Mouse (Mus musculus): ENCODE data around the gene Nipa2. TPM values are rescaled to one million over a fixed set of nuclear protein-coding genes. Genes with fewer than 3 reads are reported as not detected.

The Nipa2 gene
- total RNA-seq (2015; ENCODE audit: low replicate concordance), result 27.9 and 35.1 TPM in 2 replicates
- 22.0 and 30.4 TPM in 2 replicates for total RNA-seq (2017; ENCODE audit: low replicate concordance)

DNA sequence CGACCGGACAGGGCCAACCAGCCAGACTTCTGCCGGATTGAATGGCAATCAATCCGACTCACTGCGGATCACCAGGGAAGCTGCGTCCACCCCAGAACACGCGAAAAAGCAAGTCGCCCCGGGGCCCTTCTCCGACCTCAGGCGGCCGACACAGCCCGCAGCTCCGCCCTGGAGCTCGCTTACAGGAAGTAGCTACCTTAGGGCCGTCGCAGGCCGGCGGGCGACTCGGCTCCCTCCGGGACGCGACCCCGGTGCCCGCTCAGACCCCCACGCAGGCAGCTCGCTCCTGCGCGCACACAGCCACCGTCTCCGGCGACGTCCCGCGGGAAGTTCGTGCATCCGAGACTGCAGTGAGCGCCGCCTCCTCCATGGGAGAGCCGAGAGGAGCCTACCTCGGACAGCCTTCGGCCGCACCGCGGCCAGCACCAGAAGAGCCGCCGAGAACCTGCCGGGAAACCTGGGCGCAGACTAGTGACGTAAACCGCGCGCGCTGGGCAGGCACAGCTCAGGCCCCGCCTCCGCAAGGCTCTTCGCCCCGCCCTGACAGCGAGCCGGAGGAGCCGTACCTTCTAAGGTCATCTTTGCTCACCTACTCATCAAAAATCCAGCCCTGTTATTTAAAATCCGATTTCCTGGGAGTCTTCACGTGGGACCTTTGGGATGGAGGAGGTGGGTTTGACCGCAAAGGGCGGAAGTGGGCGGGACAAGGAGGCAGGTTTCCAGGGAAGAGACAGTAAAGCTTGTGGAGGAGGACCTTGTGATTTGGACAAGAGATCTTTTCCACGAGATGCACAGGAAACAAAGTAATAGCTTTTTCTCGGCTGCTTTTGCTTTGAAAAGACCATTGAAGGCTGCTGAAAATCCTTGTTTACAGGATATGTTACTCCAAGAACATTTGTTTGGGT, at the start of gene Nipa2:
Nipa2 (minus strand) TSS at position 473 of the 905 bp plus-strand sequence.
- ATAC-seq (replicated peaks; ENCODE audit: low FRiP score, poor library complexity, severe bottlenecking), result peak; percentile 97

DNA sequence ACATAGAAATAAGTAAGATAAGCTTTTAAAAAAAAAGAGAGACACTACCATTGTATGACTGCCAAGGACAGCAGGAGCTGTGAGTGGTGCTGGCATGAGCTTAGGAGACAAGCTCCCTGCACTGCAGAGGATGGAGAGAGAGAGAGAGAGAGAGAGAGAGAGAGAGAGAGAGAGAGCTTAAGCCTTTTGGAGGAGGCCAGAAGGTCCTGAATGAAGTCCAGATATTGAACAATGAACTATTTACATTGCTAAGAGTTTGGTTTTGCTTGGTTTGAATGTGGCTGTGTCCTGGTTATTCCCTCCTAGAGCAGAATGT, 48.7 kb upstream of the Nipa2 start:
- no peak for ATAC-seq (replicated peaks; ENCODE audit: low FRiP score, poor library complexity, severe bottlenecking)

DNA sequence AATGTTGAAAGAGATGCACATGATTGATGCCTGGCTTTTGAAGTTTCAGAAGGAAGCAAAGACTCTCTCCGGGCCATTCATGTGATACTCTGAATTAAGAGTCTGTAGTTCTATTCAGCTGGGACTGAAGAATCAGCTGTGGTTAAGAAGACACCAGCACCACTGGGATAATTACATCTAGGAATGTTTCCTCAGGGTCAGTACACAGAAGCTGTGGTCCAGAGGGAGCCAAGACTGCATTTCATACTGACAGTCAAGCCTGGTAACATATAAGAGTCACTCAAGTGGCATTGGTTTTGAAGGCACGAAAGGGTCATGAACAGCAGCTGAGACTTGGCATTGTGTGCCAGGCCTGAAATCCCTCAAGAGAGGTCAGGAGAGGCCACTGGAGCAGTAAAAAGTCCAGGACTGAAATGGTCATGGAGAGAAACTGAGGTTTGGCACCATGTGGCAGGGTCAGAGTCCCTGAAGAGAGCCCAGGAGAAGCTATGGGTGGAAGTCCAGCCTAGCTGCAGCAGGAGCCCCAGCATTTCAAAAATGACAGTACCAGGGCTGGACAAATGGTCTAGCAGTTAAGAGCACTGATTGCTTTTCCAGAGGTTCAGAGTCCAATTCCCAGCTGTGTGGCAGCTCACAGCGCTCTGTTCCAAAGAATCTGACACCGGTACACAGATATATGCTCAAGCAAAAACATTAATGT, 48.2 kb upstream of the Nipa2 start:
- ATAC-seq (replicated peaks; ENCODE audit: low FRiP score, poor library complexity, severe bottlenecking), result no peak

DNA sequence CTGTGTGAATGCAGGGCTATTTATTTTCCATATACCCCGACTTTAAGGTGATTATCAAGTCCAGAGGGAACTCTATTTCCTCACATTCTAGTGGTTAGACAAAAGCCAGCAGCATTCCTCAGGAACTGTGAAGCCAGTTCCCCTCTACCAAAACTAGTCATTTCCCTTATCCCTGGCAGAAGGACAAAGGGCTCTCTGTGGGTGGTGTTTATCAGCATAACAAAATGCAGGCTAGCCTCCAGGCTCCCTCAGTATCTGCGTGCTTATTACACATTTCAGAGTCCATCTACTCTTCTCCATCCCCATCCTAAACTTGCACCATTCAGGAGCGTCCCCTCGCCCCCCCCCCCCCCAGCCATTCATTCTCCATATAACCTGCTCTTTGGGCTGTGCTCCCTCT, 36.7 kb upstream of the Nipa2 start:
- no peak for ATAC-seq (replicated peaks; ENCODE audit: low FRiP score, poor library complexity, severe bottlenecking)

DNA sequence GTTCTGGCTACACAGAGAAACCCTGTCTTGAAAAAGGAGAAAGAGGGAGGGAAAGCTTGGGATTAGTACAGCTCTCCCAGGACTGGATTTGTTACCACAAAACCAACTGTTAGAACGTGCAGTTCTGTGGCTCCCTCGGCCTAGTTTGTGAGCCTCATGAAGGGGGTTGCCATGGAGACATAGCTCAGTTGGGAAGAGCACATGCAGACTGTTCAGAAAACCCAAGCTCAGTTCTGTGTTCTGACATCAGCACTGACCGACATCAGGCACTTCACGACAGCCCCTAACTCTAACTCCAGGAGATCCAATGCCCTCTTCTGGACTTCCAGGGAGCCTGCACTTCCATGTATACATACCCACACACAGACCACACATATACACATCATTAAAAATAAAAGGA, 32.7 kb upstream of the Nipa2 start:
- no peak for ATAC-seq (replicated peaks; ENCODE audit: low FRiP score, poor library complexity, severe bottlenecking)

DNA sequence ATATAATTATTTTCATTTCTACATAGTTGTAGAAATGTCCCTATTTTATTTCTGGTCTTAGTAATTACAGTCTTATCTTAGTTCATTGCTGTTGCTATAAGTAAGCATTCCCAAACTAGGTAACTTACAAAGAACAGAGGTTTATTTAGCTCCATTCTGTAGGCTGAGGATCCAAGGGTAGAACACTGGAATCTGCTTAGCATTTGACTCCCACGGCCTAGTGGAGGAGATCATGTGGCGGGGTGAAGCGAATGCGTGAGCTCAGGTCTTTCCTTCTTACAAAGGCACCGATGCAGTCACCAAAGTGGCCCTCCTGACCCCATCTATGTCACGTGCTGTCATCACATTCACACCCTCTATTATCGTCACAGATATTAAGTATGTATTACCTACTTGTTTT, 29.6 kb upstream of the Nipa2 start:
- ATAC-seq (replicated peaks; ENCODE audit: low FRiP score, poor library complexity, severe bottlenecking), result no peak

DNA sequence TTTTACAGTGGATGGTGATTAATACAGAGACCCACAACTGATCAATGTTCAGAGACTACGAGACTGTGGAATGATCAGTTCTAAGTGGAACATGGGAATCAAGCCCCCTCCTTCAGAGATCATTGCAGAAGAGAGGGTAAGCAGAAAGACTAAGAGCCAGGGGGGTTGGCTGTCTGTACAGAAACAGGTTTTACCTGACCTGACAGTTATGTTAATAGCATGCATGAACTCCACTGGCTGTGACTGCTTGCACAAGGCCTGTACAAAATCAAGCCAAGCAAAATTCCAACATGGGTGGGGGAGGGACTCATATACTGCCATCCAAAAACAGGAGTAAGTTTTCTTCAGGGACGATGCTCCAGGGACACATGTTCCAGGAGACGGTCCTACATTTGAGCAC, 28.9 kb upstream of the Nipa2 start:
- no peak for ATAC-seq (replicated peaks; ENCODE audit: low FRiP score, poor library complexity, severe bottlenecking)

DNA sequence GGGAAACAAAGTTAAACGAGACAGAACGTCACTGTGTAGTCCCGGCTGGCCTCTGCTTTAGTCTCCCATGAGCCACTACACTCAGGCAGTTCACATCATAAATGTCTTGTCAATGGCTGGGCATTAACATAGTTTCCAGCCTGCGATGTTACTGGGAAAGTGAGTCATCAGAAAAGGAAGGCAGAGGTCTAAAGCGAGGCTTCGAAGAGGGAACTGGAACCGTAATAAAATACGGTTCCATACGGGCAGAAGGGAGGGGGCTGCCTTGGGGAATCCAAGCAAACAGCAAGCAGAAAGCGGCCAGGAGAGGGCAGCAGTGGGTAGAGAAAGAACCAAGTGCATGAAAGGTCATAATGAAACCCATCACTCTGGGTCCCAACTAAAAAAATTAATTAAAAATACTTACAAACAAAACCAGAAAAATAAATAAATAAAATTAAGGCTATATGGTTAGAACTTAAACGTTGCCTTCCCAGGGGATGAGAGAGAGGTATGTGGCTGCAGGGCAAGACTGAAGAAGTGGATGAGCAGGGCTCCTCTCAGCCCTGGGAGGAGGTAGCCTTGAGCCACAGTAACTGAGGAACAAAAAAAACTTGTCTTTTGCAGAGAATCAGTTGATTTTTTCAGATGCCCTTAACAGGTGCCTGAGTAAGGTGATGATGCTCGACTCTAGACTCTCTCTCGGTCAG, 24.4 kb upstream of the Nipa2 start:
- peak; percentile 74 for ATAC-seq (replicated peaks; ENCODE audit: low FRiP score, poor library complexity, severe bottlenecking)

DNA sequence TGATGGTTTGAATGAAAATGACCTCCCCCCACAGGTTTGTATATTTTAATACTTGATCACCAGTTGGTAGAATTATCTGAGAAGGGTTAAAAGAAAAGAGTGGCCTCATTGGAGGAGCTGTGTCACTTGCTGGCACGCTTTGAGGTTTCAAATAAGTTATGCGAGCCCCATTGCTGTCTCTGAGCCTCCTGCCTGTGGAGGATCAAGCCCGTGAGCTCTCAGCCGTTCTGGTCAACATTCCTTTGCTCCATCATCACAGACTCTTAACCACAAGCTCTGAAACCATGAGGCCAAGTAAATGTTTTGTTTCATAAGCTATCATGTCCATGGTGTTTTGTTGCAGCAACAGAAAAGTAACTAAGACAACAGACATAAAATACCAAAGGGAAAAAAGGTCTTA, 22.5 kb upstream of the Nipa2 start:
- ATAC-seq (replicated peaks; ENCODE audit: low FRiP score, poor library complexity, severe bottlenecking), result no peak

DNA sequence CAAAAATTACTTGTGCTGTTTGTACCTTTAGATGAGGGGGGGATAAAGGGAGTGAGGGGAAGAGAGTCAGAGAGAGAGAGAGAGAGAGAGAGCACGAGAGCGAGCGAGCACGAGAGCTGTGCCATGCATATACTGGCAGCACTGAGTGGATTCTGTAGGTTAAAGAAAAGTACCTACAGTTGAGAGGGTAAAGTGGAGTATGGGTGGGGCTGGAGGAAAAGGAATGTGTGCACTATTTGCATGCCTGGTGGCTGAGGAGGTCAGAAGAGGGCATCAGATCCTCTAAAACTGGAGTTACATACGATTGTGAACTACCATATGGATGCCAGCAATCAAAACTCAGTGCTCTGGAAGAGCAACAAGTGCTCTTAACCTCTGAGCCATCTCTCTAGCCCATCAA, 20.8 kb upstream of the Nipa2 start:
- no peak for ATAC-seq (replicated peaks; ENCODE audit: low FRiP score, poor library complexity, severe bottlenecking)

DNA sequence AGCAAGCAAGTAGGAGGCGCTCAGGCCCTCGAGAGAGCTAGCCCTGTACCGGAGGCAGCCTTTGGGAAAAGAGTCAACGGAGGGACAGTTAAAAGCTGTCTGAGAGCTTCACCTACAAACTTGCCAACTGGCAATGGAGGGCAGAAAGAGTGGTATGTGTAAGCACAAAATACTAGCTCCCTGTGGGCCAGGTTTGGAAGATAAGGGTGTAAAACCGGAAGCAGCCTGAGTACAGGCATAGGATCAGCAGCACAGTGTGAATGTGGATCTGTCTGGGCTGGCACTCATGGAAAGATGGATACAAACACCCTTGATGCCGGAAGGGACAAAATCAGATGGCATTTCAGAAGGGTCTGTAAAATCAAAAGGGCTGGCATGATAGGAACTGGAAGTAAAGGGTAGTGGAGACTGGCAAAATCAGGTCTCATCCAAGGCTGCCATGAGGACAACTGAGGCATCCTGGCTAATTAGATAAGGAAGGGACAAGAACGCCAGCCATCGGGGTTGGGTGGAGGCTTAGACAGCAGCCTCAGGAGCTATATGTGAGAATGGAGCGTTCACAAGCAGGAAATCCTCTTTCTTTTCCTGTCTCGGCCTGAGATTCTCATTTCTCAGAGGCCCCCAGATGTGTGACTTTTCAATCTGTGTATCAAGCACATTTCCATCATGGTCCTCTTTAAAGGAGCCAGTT, 19.9 kb upstream of the Nipa2 start:
- ATAC-seq (replicated peaks; ENCODE audit: low FRiP score, poor library complexity, severe bottlenecking), result peak; percentile 73

DNA sequence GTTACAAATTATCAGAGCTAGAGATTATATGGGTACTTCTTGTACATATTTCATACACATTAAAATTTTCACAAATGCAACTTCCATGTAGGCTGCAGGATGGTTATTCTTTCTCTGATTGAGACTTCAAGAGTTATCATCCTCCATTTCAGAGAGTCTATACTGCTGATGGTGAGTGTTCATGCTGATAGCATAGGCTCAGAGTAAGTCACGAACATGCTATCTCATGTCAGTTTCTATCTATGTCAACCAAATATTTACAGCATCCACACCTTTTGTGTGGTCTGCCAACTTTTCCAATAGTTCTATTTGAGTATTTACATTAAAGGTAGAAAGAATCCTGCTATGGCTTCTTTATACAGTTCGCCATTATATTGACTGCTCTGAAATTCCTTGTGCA, 19.2 kb upstream of the Nipa2 start:
- ATAC-seq (replicated peaks; ENCODE audit: low FRiP score, poor library complexity, severe bottlenecking), result peak; percentile 64

DNA sequence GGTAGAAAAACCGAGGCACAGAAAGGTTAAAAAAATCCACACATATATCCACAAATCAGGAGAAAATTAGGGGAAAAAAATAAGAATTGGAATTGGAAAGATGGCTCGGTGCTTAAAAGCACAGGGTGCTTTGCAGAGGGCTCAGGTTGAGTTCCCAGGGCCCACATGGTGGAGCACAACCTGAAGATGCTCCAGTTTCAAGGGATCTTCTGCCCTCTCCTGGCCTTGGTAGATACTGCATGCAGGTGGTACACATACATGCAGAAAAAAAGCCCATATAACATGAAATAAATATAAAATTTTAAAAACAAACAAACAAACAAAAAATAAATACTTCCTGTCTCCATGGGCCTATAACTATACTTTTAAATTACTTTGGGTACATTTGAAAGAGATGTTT, 12.2 kb upstream of the Nipa2 start:
- peak; percentile 62; the same call in 1 of the 2 replicates for ATAC-seq (replicated peaks; ENCODE audit: low FRiP score, poor library complexity, severe bottlenecking)

DNA sequence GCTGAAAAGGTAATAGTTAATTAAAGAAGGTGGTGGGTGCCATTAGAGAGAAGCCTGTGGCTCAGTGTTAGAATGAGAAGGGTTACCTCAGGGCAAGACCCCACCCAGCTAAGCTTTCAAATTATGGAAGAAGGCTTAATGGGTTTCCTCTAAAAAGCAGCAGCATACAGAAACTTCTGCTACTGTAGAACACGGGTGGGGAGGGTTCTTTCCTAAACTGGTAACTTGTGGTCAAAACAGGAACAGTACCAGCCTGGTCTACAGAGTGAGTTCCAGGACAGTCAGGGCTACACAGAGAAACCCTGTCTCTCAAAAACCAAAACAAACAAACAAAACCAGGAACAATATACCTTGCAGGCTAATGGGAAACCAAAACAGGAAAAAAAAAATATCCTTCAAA, 7.1 kb upstream of the Nipa2 start:
- no peak for ATAC-seq (replicated peaks; ENCODE audit: low FRiP score, poor library complexity, severe bottlenecking)

DNA sequence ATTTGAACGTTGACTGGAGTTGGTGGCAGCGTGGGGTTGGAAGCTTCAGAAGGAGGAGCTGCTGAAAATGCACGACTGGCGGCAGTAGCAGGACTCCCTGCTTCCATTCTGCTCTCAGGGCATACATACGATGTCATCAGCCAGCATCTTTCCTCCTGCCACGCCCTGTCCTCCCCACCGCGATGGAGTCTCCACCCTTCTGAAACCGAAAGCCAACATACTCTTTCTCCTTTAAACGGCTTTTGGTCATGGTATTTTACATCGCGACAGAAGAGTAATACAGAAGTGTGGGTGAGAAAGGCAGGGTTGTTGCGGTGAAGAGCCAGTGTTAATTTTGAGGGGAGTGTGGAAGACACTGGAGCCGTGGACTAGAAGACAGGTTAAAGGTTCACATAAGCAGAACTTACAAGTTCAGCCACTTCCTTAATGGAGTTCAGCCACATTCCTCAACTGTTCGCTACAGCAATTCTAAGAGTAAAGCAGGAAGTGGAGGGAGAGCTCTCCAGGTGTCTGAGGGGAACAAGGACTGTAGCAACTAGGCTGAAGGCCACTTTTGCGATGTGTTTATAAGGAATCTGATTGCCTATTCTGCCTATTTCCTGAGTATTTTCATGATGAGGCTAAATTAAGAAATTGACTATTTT, 6.1 kb upstream of the Nipa2 start:
- peak; percentile 98 for ATAC-seq (replicated peaks; ENCODE audit: low FRiP score, poor library complexity, severe bottlenecking)

DNA sequence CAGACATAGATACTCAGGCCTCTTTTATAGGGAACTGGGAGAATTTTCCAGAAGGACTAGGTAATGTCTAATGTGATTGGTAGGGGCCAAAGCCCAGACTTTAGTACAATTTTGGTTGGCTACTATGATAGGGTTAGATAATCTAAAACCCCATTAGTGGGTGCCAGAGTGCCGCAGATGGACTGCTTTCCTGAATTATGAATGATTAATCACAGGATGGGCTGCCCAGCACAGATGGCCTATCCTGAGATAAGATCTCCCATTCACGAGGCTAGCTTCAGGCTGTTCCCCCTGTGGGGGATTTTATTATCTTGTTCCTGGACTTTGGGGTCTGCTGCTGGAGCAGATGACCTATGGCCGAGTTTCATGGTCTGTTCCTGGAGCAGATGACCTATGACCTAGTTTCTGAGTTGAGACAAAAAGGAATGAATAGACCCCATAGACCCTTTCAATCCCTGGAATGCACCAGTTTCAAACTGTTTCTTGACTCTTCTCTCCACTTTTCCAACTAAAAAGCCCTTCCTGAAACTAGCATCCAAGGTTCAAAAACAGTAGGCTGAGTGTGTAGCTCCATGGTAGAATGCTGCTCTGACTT, 4.7 kb upstream of the Nipa2 start:
- no peak for ATAC-seq (replicated peaks; ENCODE audit: low FRiP score, poor library complexity, severe bottlenecking)

DNA sequence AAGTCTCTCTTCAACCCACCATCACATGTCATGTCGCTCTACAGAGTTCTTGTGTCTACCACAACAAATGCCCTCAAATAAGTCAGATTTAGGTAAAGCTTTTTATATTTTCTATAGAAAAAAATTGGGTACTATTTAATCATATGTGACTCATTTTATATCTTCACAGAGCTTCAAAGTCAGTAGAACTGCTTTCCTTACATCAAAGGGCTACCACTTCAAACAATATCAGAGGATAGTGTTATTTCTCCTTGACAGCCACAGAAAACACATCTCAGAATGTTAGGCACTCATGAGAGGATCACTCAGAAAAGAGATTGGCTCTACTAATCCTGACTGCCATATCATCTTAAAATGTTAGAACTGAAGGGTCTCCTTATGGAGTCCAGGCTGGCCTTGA, 1.8 kb downstream of the Nipa2 start:
- ATAC-seq (replicated peaks; ENCODE audit: low FRiP score, poor library complexity, severe bottlenecking), result no peak

DNA sequence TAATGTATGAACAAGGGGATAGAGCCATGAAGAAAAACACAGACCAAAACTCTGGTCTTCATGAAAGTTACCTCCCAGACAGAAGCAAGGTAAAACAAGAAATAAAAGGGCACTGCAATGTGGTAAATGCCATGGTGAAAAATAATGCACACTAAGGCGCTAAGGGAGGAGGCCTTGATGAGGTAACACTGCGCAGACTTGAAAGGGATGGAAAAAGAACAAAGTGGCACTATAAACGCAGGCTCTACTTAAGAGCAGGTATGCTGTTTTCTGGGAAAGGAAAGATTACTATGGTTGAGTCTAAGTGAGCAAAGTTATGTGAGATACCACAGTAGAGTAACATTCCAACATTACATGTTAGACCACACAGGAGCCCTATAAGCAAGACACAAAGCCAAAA, 2.5 kb downstream of the Nipa2 start:
- ATAC-seq (replicated peaks; ENCODE audit: low FRiP score, poor library complexity, severe bottlenecking), result no peak

DNA sequence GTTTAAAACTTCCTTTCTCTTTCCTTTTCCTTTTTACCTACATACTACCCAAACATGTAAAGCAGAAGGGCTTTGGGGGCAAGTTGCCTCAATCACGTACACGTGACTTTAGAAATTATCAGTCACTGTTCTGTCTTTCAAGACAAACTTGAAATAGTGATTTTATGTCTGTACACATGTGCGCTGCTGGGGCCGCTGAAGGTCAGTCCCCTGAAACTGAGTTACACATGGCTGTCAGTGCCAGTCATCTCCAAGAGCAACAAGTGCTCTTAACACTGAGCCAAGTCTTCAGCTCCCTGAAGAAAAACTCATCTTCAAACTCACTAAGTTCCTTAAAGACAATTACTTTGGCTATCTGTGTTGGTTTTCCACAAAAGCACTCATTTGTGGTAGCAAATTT, 4.4 kb downstream of the Nipa2 start:
- no peak for ATAC-seq (replicated peaks; ENCODE audit: low FRiP score, poor library complexity, severe bottlenecking)
